In genomic region chr3:69362350-69362790, GRCm38 (mm10) we compare ENCODE assay signal across 13 mouse cellular contexts. TPM values are rescaled to one million over a fixed set of nuclear protein-coding genes. Genes with fewer than 3 reads are reported as not detected.
DNase-seq lines count a peak whose midpoint lies in the region; ATAC-seq lines count a peak whose summit lies in the region.
"Had no signal": no experiment of that assay in that cellular context is flagged by ENCODE, and none has a peak within 500 bp of the region (broad histone marks: within the 10 kb centered on the region; RNA-seq: fewer than 3 reads in every experiment).

No protein-coding gene starts in this region.

- H3K4me2 ChIP-seq in heart, embryonic 14.5 days (ENCODE audit: low read length), result no peak overlapping the region
- no peak overlapping the region for H3K4me2 ChIP-seq in midbrain, embryonic 15.5 days
- H3K4me2 ChIP-seq in midbrain, embryonic 16.5 days (ENCODE audit: low read length), result no peak overlapping the region

- 65% methylated on average over 5 of the region's 5 CpGs for WGBS in heart, embryonic 14.5 days
- WGBS in midbrain, embryonic 15.5 days, result 70% methylated on average over 5 of the region's 5 CpGs
- 65% methylated on average over 5 of the region's 5 CpGs for WGBS in midbrain, embryonic 16.5 days

- no peaks in the 10 kb centered on the region for H3K36me3 ChIP-seq in heart, embryonic 14.5 days (ENCODE audit: control insufficient read depth, insufficient read depth, low read length)
- no peaks in the 10 kb centered on the region for H3K36me3 ChIP-seq in midbrain, embryonic 15.5 days (replicated peaks)
- no peaks in the 10 kb centered on the region for H3K36me3 ChIP-seq in midbrain, embryonic 16.5 days (ENCODE audit: control insufficient read depth, insufficient read depth, low read length)

- peak overlapping the region; percentile 14 to 33; a peak in 2 of 4 replicates for H3K27ac ChIP-seq in heart, embryonic 14.5 days (replicated peaks in 1 of 2; ENCODE audit: control insufficient read depth in 1 of 2, insufficient read depth in 1 of 2, low read depth in 2 of 2, low read length in 2 of 2)
- peak overlapping the region; percentile 18; the same call in 1 of the 2 replicates for H3K27ac ChIP-seq in midbrain, embryonic 15.5 days
- no peak overlapping the region for H3K27ac ChIP-seq in midbrain, embryonic 16.5 days (ENCODE audit: low read length)
- H3K27ac ChIP-seq: stomach, postnatal 0 days had no signal

- H3K27me3 ChIP-seq in heart, embryonic 14.5 days (ENCODE audit: control insufficient read depth, insufficient read depth, low read length), result no peaks in the 10 kb centered on the region
- H3K27me3 ChIP-seq in midbrain, embryonic 15.5 days (replicated peaks), result no peaks in the 10 kb centered on the region
- no peaks in the 10 kb centered on the region for H3K27me3 ChIP-seq in midbrain, embryonic 16.5 days (ENCODE audit: control insufficient read depth, insufficient read depth, low read depth, low read length)
- H3K27me3 ChIP-seq: CH12.LX had no signal

- peaks cover 8 to 12% of the 10 kb centered on the region in 2 experiments for H3K4me1 ChIP-seq in heart, embryonic 14.5 days (ENCODE audit: control insufficient read depth in 2 of 2, insufficient read depth in 2 of 2, low read length in 2 of 2)
- peaks cover 18% of the 10 kb centered on the region; the same call in 1 of the 2 replicates for H3K4me1 ChIP-seq in midbrain, embryonic 15.5 days
- peaks cover 9% of the 10 kb centered on the region for H3K4me1 ChIP-seq in midbrain, embryonic 16.5 days (ENCODE audit: control insufficient read depth, insufficient read depth, low read length)

- no peaks in the 10 kb centered on the region for H3K9me3 ChIP-seq in heart, embryonic 14.5 days (ENCODE audit: control insufficient read depth, low read length)
- H3K9me3 ChIP-seq in midbrain, embryonic 15.5 days, result no peaks in the 10 kb centered on the region
- no peaks in the 10 kb centered on the region for H3K9me3 ChIP-seq in midbrain, embryonic 16.5 days (replicated peaks; ENCODE audit: control insufficient read depth, low read length, poor library complexity, severe bottlenecking)

- no peak overlapping the region for H3K9ac ChIP-seq in heart, embryonic 14.5 days (ENCODE audit: low read length)
- H3K9ac ChIP-seq in midbrain, embryonic 15.5 days, result no peak overlapping the region
- no peak overlapping the region for H3K9ac ChIP-seq in midbrain, embryonic 16.5 days (ENCODE audit: low read depth, low read length)

- H3K4me3 ChIP-seq in heart, embryonic 14.5 days (ENCODE audit: control insufficient read depth in 1 of 2, insufficient read depth in 1 of 2, low read depth in 1 of 2, low read length in 2 of 2), result no peak overlapping the region
- H3K4me3 ChIP-seq in midbrain, embryonic 15.5 days, result no peak overlapping the region
- H3K4me3 ChIP-seq in midbrain, embryonic 16.5 days (ENCODE audit: low read depth, low read length), result no peak overlapping the region

- DNase-seq in heart, adult 11 months, result no peak
- peak; percentile 58 to 67 for DNase-seq in cerebellum, postnatal 14 days
- no peak for DNase-seq in thymus, postnatal 36 days
- no peak for DNase-seq in thymus, postnatal 4 days
- DNase-seq: adrenal gland, adult 8-10 months; kidney, postnatal 14 days; lung, adult 2 months; spleen, adult 18-20 months had no signal

- ATAC-seq in heart, embryonic 14.5 days (ENCODE audit: insufficient number of reproducible peaks, insufficient read depth, low FRiP score, low read depth), result no peak
- no peak for ATAC-seq in midbrain, embryonic 15.5 days (replicated peaks)
- no peak for ATAC-seq in midbrain, embryonic 16.5 days

RNA-seq across cellular contexts. Expression of gene Ppm1l, which starts 45.7 kb away (rescaled TPM):
- polyA plus RNA-seq in heart, embryonic 14.5 days (2014; fragmentation: Nextera tagmentation; extraction: Ambion mirVana), result 10.9 and 12.0 TPM in 2 replicates
- 24.7 and 26.0 TPM in 2 replicates for polyA plus RNA-seq in midbrain, embryonic 15.5 days (2015; fragmentation: Nextera tagmentation; extraction: Ambion mirVana)
- polyA plus RNA-seq in midbrain, embryonic 16.5 days (2015; fragmentation: Nextera tagmentation; extraction: Ambion mirVana), result 19.3 and 25.7 TPM in 2 replicates

Comparison
In these comparisons a context has a peak if more than half of its experiments do, and no peak if none do; other contexts are left out.
1. DNase-seq: peak in cerebellum, postnatal 14 days (2 of 2); none in heart, adult 11 months (single experiment), thymus, postnatal 36 days (0 of 2) and thymus, postnatal 4 days (single experiment).